Mouse (Mus musculus): ENCODE data around the gene Rad9b.
"Not testable (repeated sequence)": the region's sequence is repeated elsewhere in the genome, so short reads cannot be mapped to it uniquely, and the experiment has no call there.

The Rad9b gene

GRCm38 (mm10) chr5:122371591-122372191, 17.7 kb upstream of the Rad9b start, which contains the start of gene Gpn3:
Gene Gpn3 (plus strand): TSS chr5:122371876.
- no peak for DNase-seq (ENCODE audit: low spot score in 2 of 2)

GRCm38 (mm10) chr5:122354492-122355067, 547 bp upstream of the Rad9b start:
- no peak for DNase-seq (ENCODE audit: low spot score in 2 of 2)

GRCm38 (mm10) chr5:122345777-122346176, 8.3 kb downstream of the Rad9b start:
- no peak for DNase-seq (ENCODE audit: low spot score in 2 of 2)

GRCm38 (mm10) chr5:122344260-122344659, 9.8 kb downstream of the Rad9b start:
- DNase-seq (ENCODE audit: low spot score in 2 of 2), result peak in 1 of 2 experiments; percentile 50

GRCm38 (mm10) chr5:122343768-122344167, 10.3 kb downstream of the Rad9b start:
- no peak for DNase-seq (ENCODE audit: low spot score in 2 of 2)

- DNase-seq (ENCODE audit: low spot score in 2 of 2), result no peak
These were observed 11.2 kb downstream of the Rad9b start for GRCm38 (mm10) chr5:122342874-122343273.

- DNase-seq (ENCODE audit: low spot score in 2 of 2), result no peak
These were observed 17.3 kb downstream of the Rad9b start for GRCm38 (mm10) chr5:122336554-122337294.

- DNase-seq (ENCODE audit: low spot score in 2 of 2), result no peak
These were observed 19.4 kb downstream of the Rad9b start for GRCm38 (mm10) chr5:122334682-122335081.

GRCm38 (mm10) chr5:122330269-122330668, 23.8 kb downstream of the Rad9b start:
- DNase-seq (ENCODE audit: low spot score in 2 of 2), result no peak

GRCm38 (mm10) chr5:122327283-122327682, 26.8 kb downstream of the Rad9b start:
- DNase-seq (ENCODE audit: low spot score in 2 of 2), result no peak

GRCm38 (mm10) chr5:122325477-122325876, 28.6 kb downstream of the Rad9b start:
- no peak for DNase-seq (ENCODE audit: low spot score in 2 of 2)

GRCm38 (mm10) chr5:122324608-122325431, 29.2 kb downstream of the Rad9b start:
- peak; percentile 90 to 91 for DNase-seq (ENCODE audit: low spot score in 2 of 2)

- no peak for DNase-seq (ENCODE audit: low spot score in 2 of 2)
These were observed 30.5 kb downstream of the Rad9b start for GRCm38 (mm10) chr5:122323523-122323922.

GRCm38 (mm10) chr5:122320205-122320781, 33.7 kb downstream of the Rad9b start:
- DNase-seq (ENCODE audit: low spot score in 2 of 2), result no peak

- DNase-seq (ENCODE audit: low spot score in 2 of 2), result no peak
These were observed 34.4 kb downstream of the Rad9b start for GRCm38 (mm10) chr5:122319474-122320204.

- DNase-seq (ENCODE audit: low spot score in 2 of 2), result not testable (repeated sequence)
These were observed 35.1 kb downstream of the Rad9b start for GRCm38 (mm10) chr5:122318976-122319375.

- DNase-seq (ENCODE audit: low spot score in 2 of 2), result no peak
These were observed 35.9 kb downstream of the Rad9b start for GRCm38 (mm10) chr5:122318100-122318499.

- no peak for DNase-seq (ENCODE audit: low spot score in 2 of 2)
These were observed 36.5 kb downstream of the Rad9b start for GRCm38 (mm10) chr5:122317329-122318045.

- peak; percentile 81 to 94 for DNase-seq (ENCODE audit: low spot score in 2 of 2)
These were observed 38.9 kb downstream of the Rad9b start for GRCm38 (mm10) chr5:122314966-122315667.

Data from left cerebral cortex, adult 9 months (tissue).